Mouse (Mus musculus) lung, embryonic 14.5 days (tissue): ENCODE data around the gene Prpf3. TPM values are rescaled to one million over a fixed set of nuclear protein-coding genes. Genes with fewer than 3 reads are reported as not detected.
"Not testable (repeated sequence)": the region's sequence is repeated elsewhere in the genome, so short reads cannot be mapped to it uniquely, and the experiment has no call there.

ENCODE experiments used
- ATAC-seq: fragments of 200-750 bp; cut with Nextera tagmentation; 2 replicates; pipeline ENCODE4 v1.8.0; 2017; ENCODE audit warnings: mild to moderate bottlenecking, moderate TSS enrichment, moderate library complexity; ENCODE audit not compliant: insufficient read depth
- DNase-seq: peaks from one replicate; pipeline ENCODE4 v3.0.0-alpha.2; 2015
- H3K27ac ChIP-seq: fragments of 300-500 bp; sonication (generic); 2 replicates; pipeline ENCODE4 v1.5.1; 2014; ENCODE audit warnings: low read depth, mild to moderate bottlenecking, moderate library complexity
- H3K27me3 ChIP-seq: fragments of 300-500 bp; sonication (generic); 2 replicates; pipeline ENCODE4 v1.6.1; 2014; ENCODE audit warnings: low read length, control low read depth; ENCODE audit not compliant: insufficient read depth
- H3K36me3 ChIP-seq: fragments of 300-500 bp; sonication (generic); 2 replicates; pipeline ENCODE4 v1.6.1; 2014; ENCODE audit warnings: control low read depth; ENCODE audit not compliant: insufficient read depth
- H3K4me1 ChIP-seq: fragments of 300-500 bp; sonication (generic); 2 replicates; pipeline ENCODE4 v1.6.1; 2014; ENCODE audit warnings: antibody characterized with exemption, control low read depth; ENCODE audit not compliant: insufficient read depth
- H3K4me2 ChIP-seq: fragments of 300-500 bp; sonication (generic); 2 replicates; pipeline ENCODE4 v1.6.1; 2014; ENCODE audit warnings: mild to moderate bottlenecking
- H3K4me3 ChIP-seq: fragments of 300-500 bp; sonication (generic); 2 replicates; pipeline ENCODE4 v1.5.1; 2014; ENCODE audit warnings: low read depth, low read length
- H3K9ac ChIP-seq: fragments of 300-500 bp; sonication (generic); 2 replicates; pipeline ENCODE4 v1.6.1; 2014
- H3K9me3 ChIP-seq: fragments of 300-500 bp; sonication (generic); 2 replicates; pipeline ENCODE4 v1.6.1; 2016; ENCODE audit warnings: low read depth, low read length, control low read depth
- CTCF ChIP-seq: IDR thresholded peaks from 2 replicates; pipeline ENCODE4 v1.5.1; 2016; ENCODE audit warnings: antibody characterized with exemption, low read depth
- WGBS: fragments of 180-500 bp; shearing (Covaris S2); extraction: QIAGEN DNeasy Blood & Tissue Kit; methylation state at CpG from one replicate; pipeline ENCODE4 v1.1.7; 2014; 5-methylcytosine and 5-hydroxymethylcytosine counted together
- polyA plus RNA-seq: library from polyadenylated mRNA; unstranded; fragments of >200 nt; fragmentation: Nextera tagmentation; extraction: Ambion mirVana; gene quantifications from 2 replicates; pipeline ENCODE4 v1.2.1, GENCODE M21; 2014

Prpf3 gene
- polyA plus RNA-seq, 1 experiment from 2014 or later, result 63.7 TPM

DNA sequence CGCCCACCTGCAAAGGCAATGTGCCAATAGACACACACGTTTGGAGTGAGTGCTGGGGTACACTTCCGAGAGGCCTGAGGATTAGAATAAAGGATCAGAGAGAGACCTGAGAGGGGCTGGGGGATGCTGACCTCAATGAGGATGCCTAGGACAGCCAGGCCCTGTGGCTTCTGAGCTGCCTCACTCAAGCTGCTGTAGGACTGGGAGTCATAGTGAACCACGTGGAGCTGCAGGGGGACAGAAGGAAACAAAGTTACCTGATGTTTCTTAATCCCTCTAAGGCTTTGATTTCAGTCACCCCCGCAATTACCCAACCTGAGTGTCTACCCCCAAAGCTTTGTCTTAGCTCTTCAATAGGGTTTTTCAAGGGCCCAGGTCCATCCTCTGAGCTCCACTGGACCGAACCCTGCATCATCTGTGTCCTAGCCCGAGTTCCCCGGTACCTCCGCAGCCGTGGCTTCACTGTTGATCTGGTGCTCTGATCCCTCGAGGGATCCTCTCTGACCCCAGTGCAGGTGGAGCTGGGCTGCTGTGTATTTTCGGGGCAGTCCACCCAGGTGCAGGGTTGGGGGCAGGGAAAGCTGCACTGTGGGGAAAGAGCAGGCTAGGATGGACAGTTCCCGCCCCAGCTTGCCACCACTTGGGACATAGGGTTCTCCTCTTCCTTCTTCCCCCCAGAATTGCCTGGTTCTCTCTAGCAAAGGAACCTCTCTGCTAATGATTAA, 44.3 kb upstream of the Prpf3 start:
- TF ChIP-seq CTCF, result no peak
- Histone ChIP-seq H3K27ac (no peak overlapping the region), H3K36me3 (peaks cover 19% of the 10 kb centered on the region; the same call in 1 of the 2 replicates), H3K4me1 (peaks cover 6% of the 10 kb centered on the region; the same call in 1 of the 2 replicates), H3K4me2 (no peak overlapping the region), H3K9me3 (no peaks in the 10 kb centered on the region), H3K27me3 (no peaks in the 10 kb centered on the region), H3K4me3 (no peak overlapping the region), H3K9ac (no peak overlapping the region)
- 70% methylated on average over 13 of the region's 13 CpGs for WGBS
- ATAC-seq (no peak), DNase-seq (no peak)

DNA sequence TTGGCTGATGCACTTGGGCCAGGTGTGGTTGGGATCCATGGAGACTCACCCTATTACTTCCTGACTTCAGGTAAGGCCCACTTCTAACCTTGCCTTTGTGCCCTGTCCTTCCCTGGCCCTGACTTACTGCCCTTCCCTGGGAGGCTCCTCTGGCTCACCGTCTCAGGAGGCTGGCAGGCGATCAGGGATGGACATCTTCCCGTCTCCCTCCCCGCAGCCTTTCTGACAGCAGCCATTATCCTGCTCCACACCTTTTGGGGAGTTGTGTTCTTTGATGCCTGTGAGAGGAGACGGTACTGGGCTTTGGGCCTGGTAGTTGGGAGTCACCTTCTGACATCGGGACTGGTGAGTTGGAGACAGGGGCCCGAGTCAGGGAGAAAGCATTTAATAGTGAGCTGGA, 39.8 kb upstream of the Prpf3 start:
- Histone ChIP-seq H3K4me3 (peak overlapping the region; percentile 70; the same call in 1 of the 2 replicates), H3K4me2 (peak overlapping the region; percentile 76), H3K36me3 (peaks cover 19% of the 10 kb centered on the region; the same call in 1 of the 2 replicates)
- H3K27ac ChIP-seq, ATAC-seq, DNase-seq, H3K27me3 ChIP-seq, H3K4me1 ChIP-seq, H3K9ac ChIP-seq, H3K9me3 ChIP-seq: not testable (repeated sequence)
- WGBS, result 83% methylated on average over 7 of the region's 7 CpGs

DNA sequence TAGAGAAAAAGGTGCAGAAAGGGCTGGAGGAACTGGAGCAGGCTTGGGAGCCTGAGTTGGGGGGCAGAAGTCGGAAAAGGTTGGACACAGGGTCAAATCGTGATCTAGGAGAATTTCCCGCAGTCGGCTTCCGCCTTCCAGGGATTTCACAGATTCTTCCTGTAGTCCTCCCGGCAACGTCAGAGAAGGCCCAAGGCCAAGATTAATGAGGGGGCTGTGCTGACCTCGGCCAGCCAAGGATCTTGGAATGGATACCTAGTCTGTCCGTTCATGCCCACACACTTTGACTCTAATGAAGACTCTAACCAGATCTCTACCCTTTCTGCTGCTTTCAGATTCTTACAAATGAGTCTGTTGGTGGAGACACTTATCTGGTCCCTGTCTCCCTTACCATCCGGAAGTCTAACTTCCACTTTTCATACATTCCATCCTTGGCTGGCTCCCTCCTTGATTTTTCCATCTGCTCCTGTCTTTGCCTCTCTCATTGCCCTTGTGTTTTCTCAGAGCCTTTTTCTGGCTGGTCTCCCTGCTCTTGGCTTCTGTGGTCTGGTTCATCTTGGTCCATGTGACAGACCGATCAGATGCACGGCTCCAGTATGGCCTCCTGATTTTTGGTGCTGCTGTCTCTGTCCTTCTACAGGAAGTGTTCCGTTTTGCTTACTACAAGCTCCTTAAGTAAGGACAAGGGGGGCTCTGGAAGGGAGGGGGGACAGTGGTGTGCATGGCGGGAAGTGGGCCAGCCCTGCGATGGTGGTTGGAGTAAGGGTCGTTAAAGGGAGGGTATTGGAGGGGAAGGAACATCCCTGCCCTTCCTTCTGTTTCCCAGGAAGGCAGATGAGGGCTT, 38.9 kb upstream of the Prpf3 start:
- no peaks in the 10 kb centered on the region for H3K27me3 ChIP-seq
- H3K4me2 ChIP-seq, result peak overlapping the region; percentile 76
- peaks cover 4% of the 10 kb centered on the region; the same call in 1 of the 2 replicates for H3K4me1 ChIP-seq
- peak; percentile 77 for DNase-seq
- peak overlapping the region; percentile 70 for H3K4me3 ChIP-seq
- 3% methylated on average over 16 of the region's 16 CpGs for WGBS
- no peaks in the 10 kb centered on the region for H3K9me3 ChIP-seq
- TF ChIP-seq CTCF, result no peak
- peak overlapping the region; percentile 86 for H3K27ac ChIP-seq
- H3K36me3 ChIP-seq, result peaks cover 19% of the 10 kb centered on the region; the same call in 1 of the 2 replicates
- H3K9ac ChIP-seq, result peak overlapping the region; percentile 77
- peak; percentile 13; the same call in 1 of the 2 replicates for ATAC-seq

DNA sequence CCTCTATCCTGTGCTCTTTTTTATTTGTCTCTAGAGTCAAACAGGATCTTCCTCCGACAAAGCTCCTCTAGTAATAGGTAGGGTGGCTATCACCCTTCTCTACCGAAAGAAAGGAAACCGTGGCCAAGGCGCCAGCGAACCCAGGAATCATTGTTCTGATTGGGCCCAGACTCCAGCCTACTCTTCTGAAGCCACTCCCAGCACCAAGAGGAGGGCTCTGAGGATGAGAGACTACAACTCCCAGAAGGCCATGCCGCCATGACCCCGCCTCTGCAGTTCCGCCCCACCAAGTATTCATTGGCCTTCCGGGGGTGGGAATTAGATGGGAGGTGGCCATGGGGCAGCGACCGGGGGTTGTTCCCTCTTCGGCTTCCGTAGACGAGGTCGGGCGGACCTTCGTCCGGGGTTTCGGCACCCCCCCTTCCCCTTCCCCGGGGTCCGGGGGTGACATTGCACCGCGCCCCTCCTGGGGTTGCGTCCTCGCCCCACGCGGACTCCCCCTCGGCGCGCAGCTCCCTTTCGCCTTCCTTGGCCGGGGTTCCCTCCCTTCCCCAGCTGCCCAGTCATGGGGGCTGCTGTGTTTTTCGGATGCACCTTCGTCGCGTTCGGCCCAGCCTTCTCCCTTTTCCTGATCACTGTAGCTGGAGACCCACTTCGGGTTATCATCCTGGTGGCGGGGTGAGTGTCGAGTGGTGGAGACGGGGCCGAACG, 38.1 kb upstream of the Prpf3 start, which contains the start of gene Aph1a:
TSS of gene Aph1a (plus strand) at position 364 of the 711 bp plus-strand sequence.
- Histone ChIP-seq H3K9ac (peak within 1 kb of the TSS; percentile 77), H3K4me3 (peak within 1 kb of the TSS; percentile 70), H3K27ac (peak within 1 kb of the TSS; percentile 94), H3K36me3 (peaks cover 19% of the 10 kb centered on the region; the same call in 1 of the 2 replicates), H3K4me2 (peak within 1 kb of the TSS; percentile 76)
- ATAC-seq (peak; percentile 98), DNase-seq (peak; percentile 97)
- not testable (repeated sequence) for H3K9me3 ChIP-seq, H3K27me3 ChIP-seq, H3K4me1 ChIP-seq
- 0% methylated on average over 25 of the region's 43 CpGs for WGBS

DNA sequence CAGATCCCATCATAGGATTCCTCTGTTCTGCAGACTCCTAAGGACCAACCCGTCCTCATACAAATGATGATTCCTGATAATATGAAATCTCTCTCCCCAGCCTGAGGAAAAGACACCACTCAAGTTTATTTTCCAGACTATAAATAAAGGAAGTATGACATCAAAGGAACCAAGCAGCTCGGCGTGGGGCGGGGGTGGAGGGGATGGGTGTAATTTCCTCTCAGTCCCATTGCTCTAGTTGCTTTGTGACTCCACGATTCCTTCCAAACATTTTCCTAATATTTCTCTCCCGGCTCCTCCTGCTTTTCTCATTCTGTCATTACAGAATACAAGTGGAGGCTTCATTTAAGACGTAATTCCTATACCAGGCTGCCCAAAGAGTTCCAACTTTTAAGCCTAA, 37.4 kb upstream of the Prpf3 start:
- Histone ChIP-seq H3K27ac (peak overlapping the region; percentile 94), H3K9me3 (no peaks in the 10 kb centered on the region), H3K4me2 (peak overlapping the region; percentile 76), H3K36me3 (peaks cover 16% of the 10 kb centered on the region; the same call in 1 of the 2 replicates), H3K4me1 (peaks cover 4% of the 10 kb centered on the region; the same call in 1 of the 2 replicates), H3K9ac (peak overlapping the region; percentile 27; the same call in 1 of the 2 replicates), H3K4me3 (peak overlapping the region; percentile 70), H3K27me3 (no peaks in the 10 kb centered on the region)
- DNase-seq, result no peak
- 9% methylated on average over 7 of the region's 7 CpGs for WGBS
- TF ChIP-seq CTCF, result no peak
- ATAC-seq, result peak; percentile 9; the same call in 1 of the 2 replicates

DNA sequence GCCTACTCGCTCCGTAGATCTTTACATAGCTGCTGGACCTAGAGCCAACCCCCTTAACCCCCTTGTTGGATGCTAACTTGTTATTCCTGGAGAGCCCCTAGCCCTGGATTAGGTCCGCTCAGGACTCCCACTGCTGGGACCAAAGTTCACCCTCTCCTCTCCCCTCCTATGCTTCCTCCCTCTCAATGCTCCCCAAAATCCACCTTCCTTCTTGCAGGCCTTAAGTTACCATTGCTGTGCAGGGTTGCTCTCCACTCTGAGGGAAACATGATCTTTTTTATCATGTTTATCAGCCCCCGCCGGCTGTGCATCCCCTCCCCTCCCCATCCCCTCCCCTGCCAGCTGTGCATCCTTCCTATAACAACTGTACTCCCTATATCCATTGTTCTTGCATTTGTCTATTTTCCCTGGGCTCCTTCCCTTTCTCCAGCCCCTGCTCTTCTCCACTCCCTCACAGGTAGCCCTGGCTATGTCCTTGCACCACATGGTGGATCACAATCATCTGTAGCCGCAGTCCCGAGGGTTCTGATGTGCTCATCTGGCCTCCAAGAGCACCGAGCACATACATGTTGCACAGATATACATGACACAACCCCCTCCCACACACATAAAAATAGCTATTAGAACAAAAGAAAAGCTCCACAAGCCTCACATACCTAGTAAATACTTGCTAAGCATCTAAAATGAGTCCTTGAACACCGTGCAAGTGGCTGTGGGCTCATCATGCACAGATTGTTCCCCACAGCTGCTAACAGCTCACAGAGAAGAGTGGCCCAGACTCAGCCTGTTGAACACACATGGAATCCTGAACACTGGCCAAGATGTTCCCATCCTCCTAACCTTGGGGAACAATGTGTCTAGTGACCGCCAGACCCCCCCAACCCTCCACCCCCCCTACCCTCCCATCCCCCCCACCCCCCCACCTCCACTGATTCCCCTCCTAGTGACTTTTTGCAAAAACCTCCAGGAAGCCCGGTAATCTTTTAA, 36.7 kb upstream of the Prpf3 start:
- peak overlapping the region; percentile 76 for H3K4me2 ChIP-seq
- no peaks in the 10 kb centered on the region for H3K27me3 ChIP-seq
- peaks cover 4% of the 10 kb centered on the region; the same call in 1 of the 2 replicates for H3K4me1 ChIP-seq
- 22% methylated on average over 11 of the region's 11 CpGs for WGBS
- H3K36me3 ChIP-seq, result peaks cover 14% of the 10 kb centered on the region
- peak overlapping the region; percentile 53; the same call in 1 of the 2 replicates for H3K9ac ChIP-seq
- H3K27ac ChIP-seq, result peak overlapping the region; percentile 94
- H3K9me3 ChIP-seq, result no peaks in the 10 kb centered on the region
- ATAC-seq (peak; percentile 26; the same call in 1 of the 2 replicates), DNase-seq (peak; percentile 58)
- H3K4me3 ChIP-seq, result peak overlapping the region; percentile 36
- TF ChIP-seq CTCF, result no peak
